Mouse (Mus musculus) right cerebral cortex, postnatal 36 days (tissue): ENCODE measurements around the gene Gm13420.

Experiments used
- DNase-seq, 2 experiments: peaks; one replicate each; pipeline ENCODE4 v3.0.0; 2022; ENCODE audit warnings: low spot score in 2 of 2, mixed read lengths in 1 of 2

Gm13420 gene

DNA sequence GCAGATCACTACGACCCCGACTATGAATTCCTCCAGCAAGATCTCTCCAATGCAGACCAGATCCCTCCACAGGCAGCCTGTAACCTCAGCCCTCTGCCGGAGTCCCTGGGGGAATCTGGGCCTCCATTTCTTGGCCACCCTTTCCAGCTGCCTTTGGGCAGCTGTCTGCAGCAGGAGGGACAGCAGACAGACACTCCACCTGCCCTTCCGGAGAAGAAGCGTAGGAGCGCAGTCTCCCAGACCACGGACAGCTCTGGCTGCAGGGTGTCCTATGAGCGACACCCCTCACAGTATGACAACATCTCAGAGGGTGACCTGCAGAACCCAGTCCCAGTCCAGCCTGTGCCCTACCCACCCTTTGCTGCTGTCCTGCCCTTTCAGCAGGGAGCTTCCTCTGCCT lies 49.3 kb downstream of the Gm13420 start:
- DNase-seq = no peak

DNA sequence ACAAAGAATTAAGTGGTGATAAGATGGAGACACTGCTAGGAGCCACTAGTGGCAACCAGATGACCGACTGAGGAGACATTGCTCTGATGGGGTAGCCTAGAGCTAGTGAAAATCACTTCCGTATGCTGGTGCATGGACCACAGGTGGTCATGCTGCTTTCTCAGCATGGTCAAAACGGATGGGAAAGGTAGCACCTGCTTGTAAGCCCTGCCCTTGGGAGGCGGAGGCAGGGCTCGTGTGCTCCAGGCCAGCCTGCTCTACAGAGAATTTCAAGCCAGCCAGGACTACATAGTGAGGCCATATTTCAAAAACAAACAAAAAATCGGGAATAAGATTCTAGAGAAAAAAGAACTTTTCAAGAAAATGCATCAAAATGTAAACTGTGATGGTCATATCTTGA lies 50.1 kb downstream of the Gm13420 start:
- no peak for DNase-seq

DNA sequence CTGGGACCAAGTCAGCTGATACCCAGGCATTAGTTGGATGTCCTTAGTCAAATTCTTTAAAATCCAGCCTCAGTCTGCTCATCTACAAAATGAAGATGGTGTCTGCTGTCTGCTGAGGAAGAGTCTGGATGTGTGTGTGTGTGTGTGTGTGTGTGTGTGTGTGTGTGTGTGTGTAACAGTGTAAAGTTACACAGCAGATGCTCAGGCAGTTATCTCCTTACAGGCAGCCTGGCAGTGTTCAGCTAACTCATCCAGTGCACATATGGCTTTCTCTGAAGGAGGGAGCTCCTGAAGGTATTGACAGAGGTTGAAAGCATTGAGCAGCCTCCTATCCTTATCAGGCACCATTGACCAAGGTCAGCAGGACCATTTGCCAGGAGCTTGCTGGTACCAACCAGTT lies 50.6 kb downstream of the Gm13420 start:
- DNase-seq = no peak

DNA sequence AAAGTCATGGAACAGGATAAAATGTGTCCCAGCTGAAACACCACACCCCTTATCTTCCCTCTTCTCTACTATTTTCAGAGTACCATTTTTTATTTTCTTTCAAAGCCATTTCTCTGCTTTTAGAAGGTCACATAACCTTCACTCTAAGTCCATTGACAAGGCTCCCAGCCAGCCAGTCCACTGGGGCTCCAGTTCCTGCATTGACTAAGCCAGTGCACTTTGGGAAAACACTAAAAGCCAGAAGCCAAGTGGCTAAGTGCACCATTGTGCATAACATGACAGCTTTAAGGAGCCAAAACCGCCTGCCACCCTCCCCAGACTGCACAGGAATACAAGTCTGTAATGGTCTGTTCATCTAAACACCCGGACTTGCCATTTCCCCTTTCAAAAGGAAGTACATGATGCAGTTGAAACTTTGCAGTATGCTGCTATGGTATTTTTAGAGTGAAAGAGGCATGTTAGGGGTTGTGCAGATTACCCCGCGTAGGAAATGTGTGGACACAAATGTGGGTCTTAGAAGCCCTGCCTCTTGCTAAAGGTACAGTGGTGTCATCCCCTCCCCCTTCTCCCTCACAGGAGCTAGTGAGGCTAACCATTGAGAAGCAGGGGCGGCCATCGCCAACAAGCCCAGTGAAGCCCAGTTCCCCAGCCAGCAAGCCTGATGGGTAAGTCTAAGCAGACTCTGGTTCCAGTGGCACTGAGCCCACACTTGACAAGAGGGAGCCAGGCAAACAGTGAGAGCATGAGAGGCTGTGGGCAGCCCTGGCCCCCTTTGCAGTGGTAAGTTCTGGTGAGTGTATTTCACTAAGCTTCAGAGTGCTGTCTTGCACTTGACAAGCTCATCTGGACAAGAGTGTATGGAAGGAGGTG lies 52.8 kb downstream of the Gm13420 start:
- no peak for DNase-seq

DNA sequence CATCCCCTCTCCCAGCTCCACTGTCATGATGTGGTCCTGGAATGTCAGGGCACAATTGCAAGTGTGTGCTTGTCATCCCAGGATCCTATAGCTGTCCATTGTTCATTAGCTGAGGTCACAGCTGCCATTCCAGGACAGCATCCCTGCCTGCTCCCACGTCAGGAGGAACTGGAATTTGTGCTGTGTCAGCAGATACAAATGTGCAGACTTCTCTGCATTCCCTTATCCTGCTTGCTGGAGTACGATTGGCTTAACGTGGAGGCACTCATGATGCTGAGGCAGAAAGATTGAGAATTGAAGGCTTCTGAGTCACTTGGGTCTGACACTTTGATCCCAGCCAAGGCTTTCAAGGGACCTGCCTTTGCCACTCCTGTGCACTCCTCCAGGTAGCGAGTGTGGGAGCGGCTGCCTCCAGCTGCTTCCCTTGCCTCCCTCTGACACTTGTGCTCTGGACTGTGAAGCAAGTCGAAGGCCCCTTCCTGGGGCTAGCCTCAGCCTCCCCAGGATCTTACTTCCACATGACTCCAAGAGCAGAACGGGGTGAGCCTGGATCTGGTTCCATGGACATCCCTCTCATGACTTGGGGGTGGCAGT lies 55.2 kb downstream of the Gm13420 start:
- DNase-seq = no peak
